Mouse (Mus musculus) gastrocnemius, adult 18-20 months (tissue): Measurements from ENCODE around the gene Rras. TPM values are rescaled to one million over a fixed set of nuclear protein-coding genes. Genes with fewer than 3 reads are reported as not detected.

ENCODE experiments used
- DNase-seq: peaks from one replicate; pipeline ENCODE4 v3.0.0; 2021; ENCODE audit warnings: low spot score
- total RNA-seq, 2 experiments: library from RNA; stranded (reverse); gene quantifications; 2 replicates each; pipeline ENCODE4 v1.2.3; 2021

Gene Rras
- total RNA-seq, 2 experiments from 2014 or later, result 20.8 to 26.8 TPM

GRCm38 (mm10) chr7:45024281-45025248, 6.8 kb downstream of the Rras start:
- no peak for DNase-seq

GRCm38 (mm10) chr7:45025601-45026220, 8.0 kb downstream of the Rras start:
- peak; percentile 69 for DNase-seq

- DNase-seq, result no peak
Observed at GRCm38 (mm10) chr7:45026256-45026655, 8.5 kb downstream of the Rras start.

GRCm38 (mm10) chr7:45027761-45028160, 10.0 kb downstream of the Rras start:
- DNase-seq, result no peak

GRCm38 (mm10) chr7:45028351-45028750, 10.6 kb downstream of the Rras start:
- DNase-seq, result no peak

GRCm38 (mm10) chr7:45029995-45030394, 12.2 kb downstream of the Rras start:
- no peak for DNase-seq

GRCm38 (mm10) chr7:45030857-45031256, 13.1 kb downstream of the Rras start:
- no peak for DNase-seq

GRCm38 (mm10) chr7:45033722-45034359, 16.1 kb downstream of the Rras start:
- DNase-seq, result no peak

- no peak for DNase-seq
Observed at GRCm38 (mm10) chr7:45035631-45036030, 17.9 kb downstream of the Rras start.

- DNase-seq, result no peak
Observed at GRCm38 (mm10) chr7:45036702-45037101, 18.9 kb downstream of the Rras start.

- peak; percentile 43 for DNase-seq
Observed at GRCm38 (mm10) chr7:45037720-45038361, 20.1 kb downstream of the Rras start.

GRCm38 (mm10) chr7:45038411-45038810, 20.6 kb downstream of the Rras start:
- DNase-seq, result no peak

GRCm38 (mm10) chr7:45040851-45041250, 23.1 kb downstream of the Rras start:
- DNase-seq, result peak; percentile 80

- no peak for DNase-seq
Observed at GRCm38 (mm10) chr7:45043307-45043706, 25.5 kb downstream of the Rras start.

- DNase-seq, result no peak
Observed at GRCm38 (mm10) chr7:45045741-45046140, 28.0 kb downstream of the Rras start.

- no peak for DNase-seq
Observed at GRCm38 (mm10) chr7:45046853-45047350, 29.1 kb downstream of the Rras start.

- DNase-seq, result no peak
Observed at GRCm38 (mm10) chr7:45047491-45047890, 29.7 kb downstream of the Rras start.

- no peak for DNase-seq
Observed at GRCm38 (mm10) chr7:45048001-45048890, 30.5 kb downstream of the Rras start.

- DNase-seq, result no peak
Observed at GRCm38 (mm10) chr7:45048923-45049657, 31.3 kb downstream of the Rras start.
